Mouse (Mus musculus): ENCODE results near the gene C2cd4b.

Gene C2cd4b

GRCm38 (mm10) chr9:67774201-67774600 is 15.0 kb downstream of the C2cd4b start:
- no peak for DNase-seq

GRCm38 (mm10) chr9:67778553-67778952 is 19.3 kb downstream of the C2cd4b start:
- DNase-seq: no peak

- no peak for DNase-seq
Observed at GRCm38 (mm10) chr9:67782786-67783185, 23.5 kb downstream of the C2cd4b start.

GRCm38 (mm10) chr9:67783464-67783863 is 24.2 kb downstream of the C2cd4b start:
- DNase-seq: peak; percentile 28

- DNase-seq: no peak
Observed at GRCm38 (mm10) chr9:67783925-67784324, 24.7 kb downstream of the C2cd4b start.

- no peak for DNase-seq
Observed at GRCm38 (mm10) chr9:67786311-67786710, 27.1 kb downstream of the C2cd4b start.

GRCm38 (mm10) chr9:67787671-67788070 is 28.4 kb downstream of the C2cd4b start:
- DNase-seq: no peak

- DNase-seq: no peak
Observed at GRCm38 (mm10) chr9:67792405-67792804, 33.2 kb downstream of the C2cd4b start.

GRCm38 (mm10) chr9:67793501-67793900 is 34.3 kb downstream of the C2cd4b start:
- no peak for DNase-seq

GRCm38 (mm10) chr9:67794216-67794615 is 35.0 kb downstream of the C2cd4b start:
- DNase-seq: no peak

- no peak for DNase-seq
Observed at GRCm38 (mm10) chr9:67794668-67795067, 35.4 kb downstream of the C2cd4b start.

GRCm38 (mm10) chr9:67795205-67795675 is 36.0 kb downstream of the C2cd4b start:
- DNase-seq: peak; percentile 55

- no peak for DNase-seq
Observed at GRCm38 (mm10) chr9:67799078-67799819, 40.0 kb downstream of the C2cd4b start.

- DNase-seq: peak; percentile 32
Observed at GRCm38 (mm10) chr9:67802241-67802640, 43.0 kb downstream of the C2cd4b start.

- no peak for DNase-seq
Observed at GRCm38 (mm10) chr9:67807000-67807399, 47.8 kb downstream of the C2cd4b start.

- no peak for DNase-seq
Observed at GRCm38 (mm10) chr9:67810527-67810926, 51.3 kb downstream of the C2cd4b start.

Data from right cerebral cortex, adult 18-20 months (tissue).